Mouse (Mus musculus): ENCODE results near the gene Med17.
"Not testable (repeated sequence)": the region's sequence is repeated elsewhere in the genome, so short reads cannot be mapped to it uniquely, and the experiment has no call there.

Med17 gene

DNA sequence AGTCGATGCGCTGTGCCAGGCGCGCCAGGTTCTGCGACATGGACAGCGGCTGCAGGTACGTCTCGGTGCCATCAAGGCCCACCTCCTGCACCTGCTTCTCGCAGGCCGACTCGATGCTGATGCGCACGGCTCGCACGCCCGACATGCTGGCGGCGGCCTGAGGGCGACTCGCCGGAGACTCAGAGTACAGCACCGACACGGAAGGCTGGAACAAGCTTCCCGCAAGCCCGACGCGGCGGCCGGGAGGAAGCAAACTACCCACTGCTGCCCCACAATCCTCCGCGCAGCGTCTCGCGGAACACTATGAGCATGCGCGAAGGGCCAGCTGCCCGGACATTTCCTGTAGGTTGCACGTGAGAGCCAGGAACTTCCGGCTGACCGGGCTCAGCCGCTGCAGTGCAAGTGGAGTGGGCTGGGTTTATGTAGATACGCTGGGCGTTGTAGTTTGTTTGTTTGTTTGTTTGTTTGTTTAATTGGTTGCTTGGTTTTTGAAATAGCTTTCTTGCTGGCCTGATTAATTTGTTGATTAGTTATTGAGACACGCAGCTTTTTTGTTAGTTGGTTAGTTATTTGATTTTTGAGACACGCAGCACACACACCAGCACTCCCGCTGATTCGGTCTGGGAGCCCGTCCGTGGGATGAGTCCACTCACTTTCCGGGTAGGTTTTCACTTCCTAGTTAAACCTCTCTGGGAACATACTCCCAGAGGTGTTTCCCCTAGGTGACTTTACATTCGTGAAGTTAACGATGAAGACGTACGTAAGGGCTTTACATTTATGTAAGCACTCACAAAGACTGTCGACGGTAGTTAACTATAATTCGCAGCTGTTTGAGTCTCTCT is at the start of gene Med17:
Gene Med17, minus strand, starts transcription at position 283 of the 842 bp plus-strand sequence.
- DNase-seq (ENCODE audit: low spot score) = peak; percentile 98

DNA sequence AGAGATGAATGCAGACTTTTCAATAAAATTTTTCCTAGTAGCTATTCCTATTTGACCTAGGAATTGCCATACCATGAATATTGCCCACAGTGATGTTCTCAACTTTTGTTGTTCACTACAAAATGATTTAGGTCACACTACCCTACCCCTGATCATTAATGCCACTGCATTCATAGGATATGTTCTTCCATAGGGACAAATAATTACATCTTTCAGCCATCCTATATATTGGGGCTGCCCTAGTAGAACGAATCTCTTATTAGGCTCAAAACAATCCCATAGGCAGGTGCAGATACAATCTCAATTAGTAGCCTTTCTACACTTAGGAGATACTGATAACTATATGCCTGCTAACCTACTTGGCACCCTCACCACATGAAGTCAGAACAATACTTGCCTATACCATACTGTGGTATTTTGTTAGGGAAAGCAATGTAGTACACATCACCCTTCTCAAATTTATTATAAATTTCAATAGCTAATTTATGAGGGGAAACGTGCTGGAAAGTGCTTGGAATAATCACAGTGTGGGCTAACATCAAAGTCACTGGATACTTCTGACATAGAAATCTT is 38.5 kb upstream of the Med17 start:
- DNase-seq (ENCODE audit: low spot score) = no peak

DNA sequence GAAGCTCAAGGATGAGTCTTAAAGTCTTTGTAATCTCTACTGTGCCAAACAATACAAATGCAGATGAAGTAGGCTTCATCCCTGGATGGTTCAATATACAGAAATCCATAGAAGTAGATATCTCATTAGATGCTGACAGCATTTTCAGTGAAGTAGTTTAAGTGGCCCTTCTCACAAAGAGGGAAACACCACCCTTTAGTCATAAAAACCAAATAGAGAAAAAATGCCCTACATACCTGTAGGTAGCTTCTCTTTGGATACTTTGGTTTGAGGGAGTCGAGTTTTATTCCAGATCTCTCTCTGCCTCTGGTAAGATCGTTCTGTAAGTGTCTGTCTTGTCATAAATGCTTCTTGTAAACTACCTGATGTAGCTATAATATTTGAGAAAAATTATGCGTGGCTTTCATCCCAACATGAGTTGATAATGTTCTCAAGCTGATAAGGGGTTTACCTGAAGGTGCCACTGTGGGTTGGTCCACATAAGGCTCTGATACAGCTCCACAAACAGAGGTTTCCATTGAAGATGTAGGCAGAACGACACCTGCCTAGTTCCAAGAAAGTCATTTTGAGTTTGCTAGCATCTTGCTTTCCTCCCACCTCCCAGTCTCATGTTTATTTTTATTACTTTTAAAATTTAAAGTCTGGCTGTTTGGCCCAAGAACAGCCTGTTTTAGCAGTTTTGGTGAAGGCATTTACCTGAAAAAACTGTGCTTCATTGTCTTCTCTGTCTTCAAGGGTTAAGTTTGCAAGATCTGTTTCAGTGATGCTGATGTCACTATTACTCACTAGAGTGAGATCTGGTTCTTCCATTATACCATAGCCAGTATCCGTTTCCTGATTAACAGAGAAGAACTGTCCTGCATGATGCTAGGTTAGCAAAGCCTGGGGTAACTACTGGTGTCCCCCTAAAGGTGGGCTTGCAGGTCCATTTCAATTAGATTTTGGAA is 37.8 kb upstream of the Med17 start:
- DNase-seq (ENCODE audit: low spot score) = no peak

DNA sequence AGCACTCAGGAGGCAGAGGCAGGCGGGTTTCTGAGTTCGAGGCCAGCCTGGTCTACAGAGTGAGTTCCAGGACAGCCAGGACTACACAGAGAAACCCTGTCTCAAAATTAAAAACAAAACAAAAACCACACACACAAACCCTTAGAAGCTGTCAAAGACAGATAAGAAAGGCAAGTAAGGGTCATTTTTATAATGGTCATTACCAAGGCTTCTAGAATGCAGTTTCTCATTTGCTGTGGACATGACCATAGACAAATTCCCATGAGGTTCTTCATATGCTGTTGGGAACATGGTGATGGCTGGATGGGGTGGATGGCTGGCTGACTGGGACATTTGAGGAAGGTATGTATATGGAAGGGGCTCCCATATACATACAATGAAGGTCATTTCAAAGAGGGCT is 36.6 kb upstream of the Med17 start:
- DNase-seq (ENCODE audit: low spot score) = not testable (repeated sequence)

DNA sequence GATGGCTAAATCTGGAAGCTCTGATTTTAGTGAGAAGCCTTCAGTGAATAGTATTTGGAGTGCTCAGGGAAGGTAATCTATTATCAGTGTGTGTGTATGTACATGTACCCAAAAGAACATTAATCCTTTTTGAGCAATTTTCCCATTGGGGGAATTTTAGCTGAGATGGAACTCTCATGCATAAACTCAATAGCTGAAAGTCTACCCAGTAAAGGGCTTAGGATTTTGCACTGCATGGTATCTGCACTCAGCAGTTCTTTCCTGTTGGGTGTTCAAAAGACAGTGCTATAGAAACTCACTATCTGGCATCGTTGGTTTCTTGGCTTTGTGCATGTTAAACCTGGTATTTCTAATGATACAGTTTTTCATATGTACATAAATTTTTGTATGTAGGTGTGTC is 34.9 kb upstream of the Med17 start:
- no peak for DNase-seq (ENCODE audit: low spot score)

DNA sequence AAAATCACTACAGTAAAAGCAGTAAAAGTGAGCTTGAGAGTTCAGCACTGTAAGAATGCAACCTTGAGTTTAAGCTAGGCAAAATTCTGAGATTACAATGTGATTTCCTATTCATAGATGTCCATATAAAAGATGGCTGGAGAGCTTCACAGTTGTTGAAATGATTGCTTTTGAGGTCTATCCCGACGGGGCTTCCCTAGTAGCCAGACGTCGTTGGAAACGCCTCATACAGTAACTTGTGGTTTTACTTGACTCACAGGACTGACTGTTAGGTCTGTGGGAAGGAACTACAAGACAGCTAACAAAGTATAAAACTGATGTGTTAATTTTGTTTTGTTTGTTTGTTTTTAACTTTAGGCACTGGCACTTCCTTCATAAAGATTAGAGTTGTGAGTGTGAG is 33.9 kb upstream of the Med17 start:
- no peak for DNase-seq (ENCODE audit: low spot score)

DNA sequence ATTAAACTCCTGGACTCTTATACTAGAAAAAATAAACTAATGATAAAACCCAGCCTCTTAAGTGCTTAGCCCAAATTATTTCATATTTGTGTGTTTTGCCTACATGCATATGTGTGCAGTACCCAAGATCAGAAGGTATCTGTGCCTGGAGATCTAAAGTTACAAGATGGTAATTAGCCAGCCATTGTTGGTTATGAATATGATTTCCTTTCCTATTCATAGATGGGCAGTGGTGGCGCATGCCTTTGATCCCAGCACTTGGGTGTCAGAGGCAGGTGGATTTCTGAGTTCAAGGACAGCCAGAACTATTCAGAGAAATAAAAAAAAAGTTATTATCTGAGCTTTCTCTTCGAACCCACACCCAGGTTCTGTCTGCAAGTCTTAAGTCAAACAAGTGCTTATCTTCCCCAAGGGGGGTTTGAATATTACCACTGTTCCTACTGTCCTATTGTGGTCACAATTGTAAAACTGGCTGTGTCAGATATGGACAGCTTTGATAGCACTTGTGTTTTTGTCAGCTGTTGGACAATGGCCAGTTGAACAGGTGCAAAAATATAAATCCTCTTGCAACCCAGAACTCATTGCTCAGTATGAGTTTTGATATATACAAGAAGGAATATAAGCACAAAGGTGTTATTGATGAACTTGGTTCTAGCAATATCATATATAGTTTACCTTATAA is 32.5 kb upstream of the Med17 start:
- no peak for DNase-seq (ENCODE audit: low spot score)

DNA sequence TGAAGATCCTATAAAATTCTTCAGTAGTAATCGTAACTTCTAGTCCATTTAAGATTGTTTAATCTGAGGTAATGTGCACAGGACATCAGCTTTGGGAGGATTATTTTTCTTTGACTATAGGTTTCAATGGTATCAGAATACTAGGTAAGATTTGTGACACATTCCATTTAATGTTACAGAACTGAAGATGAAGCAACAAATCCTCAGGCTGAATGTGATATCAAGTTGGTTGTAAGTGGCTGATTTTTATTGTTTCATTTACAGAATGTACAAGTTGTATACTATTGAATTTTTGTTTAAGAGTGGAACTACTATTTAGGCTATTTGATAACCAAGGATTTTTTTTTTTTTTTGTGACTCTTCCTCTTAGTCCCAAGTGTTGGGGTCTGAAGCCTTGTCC is 30.4 kb upstream of the Med17 start:
- no peak for DNase-seq (ENCODE audit: low spot score)

DNA sequence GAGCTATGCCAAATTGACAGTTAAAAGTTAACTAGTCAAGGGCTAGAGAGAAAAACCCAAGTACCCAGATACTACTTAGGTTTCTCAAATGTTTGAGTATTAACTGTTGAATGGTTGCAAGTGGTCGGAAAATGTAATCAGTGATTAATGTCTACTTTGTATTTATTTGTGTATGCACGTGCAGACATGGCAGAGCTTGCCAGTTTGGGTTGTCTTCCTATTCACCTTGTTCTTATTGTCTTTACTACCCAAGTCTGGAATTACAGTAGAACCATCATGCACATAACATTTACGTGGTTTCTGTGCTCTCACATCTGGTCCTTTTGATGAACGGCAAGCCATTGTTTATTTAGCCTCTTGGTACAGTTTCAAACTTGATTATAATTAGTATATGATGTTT is 29.7 kb upstream of the Med17 start:
- DNase-seq (ENCODE audit: low spot score) = no peak

DNA sequence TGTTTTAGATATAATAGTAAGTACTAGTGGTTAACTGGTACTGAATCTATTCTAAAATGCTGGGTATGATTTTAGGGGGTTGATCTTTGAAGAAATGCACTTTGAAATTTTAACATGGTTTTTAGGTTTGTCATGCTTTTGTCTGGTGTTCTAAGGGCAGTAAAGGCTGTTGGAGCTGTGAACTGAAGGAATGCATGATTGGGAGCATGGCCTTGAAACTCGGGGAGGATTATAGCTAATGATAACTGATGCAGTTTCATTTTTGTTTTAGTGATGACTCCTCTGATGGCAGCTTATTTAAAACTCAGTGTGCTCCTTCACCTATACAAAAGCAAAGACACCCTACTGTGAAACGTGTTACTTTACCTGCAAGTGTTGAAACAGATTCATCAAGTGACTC is 28.5 kb upstream of the Med17 start:
- no peak for DNase-seq (ENCODE audit: low spot score)

DNA sequence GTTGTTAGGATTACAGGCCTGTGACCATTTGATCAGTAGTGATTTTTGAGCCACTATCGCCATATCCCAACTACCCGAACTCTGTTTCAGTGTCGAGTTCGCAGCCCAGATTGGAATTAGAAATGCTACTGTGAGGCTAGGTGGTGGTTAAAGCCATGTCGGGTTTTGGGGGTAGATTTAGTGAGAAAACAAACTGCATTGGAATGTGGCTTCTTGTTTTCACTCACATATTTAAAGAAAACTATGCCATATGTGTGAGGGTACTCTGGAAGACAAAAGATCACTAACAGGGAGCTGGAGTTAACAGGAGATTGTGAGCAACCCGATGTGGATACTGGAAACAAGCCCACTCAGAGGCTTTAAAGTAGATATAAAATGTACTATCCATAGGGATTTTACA is 27.5 kb upstream of the Med17 start:
- no peak for DNase-seq (ENCODE audit: low spot score)

DNA sequence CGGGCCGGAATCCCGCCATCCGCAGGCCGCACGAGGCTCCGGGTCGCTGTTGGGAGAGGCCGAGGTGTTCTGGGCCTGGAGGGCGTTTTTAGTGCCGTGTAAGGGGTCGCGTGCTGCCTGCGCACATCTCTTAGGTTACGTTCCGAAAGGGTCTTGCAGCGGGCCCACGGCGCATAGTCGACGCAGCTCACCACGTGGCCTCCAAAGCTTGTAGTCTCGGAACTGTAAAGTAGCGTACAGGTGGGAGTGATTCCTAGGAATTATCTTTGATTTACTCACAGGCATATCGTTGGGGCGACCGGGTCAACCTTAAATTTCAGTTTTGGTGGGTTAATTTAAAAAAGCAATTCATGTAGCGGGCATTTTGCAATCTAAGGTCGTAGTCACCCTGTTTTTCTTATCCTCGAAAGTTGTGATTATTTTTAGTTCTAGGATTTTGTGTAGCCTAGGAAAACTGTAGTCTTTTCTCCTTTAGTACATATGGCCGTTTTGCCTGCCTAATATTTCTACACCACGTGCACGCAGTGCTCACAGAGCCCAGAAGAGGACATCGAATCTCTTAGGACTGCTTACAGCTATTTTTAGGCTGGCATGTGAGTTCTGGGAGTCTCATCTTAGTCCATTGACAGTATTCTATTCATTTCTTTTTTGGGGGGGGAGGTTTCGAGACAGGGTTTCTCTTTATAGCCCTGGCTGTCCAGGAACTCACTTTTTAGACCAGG is 26.8 kb upstream of the Med17 start, which contains the start of gene 4931406C07Rik:
Gene 4931406C07Rik, minus strand, starts transcription at position 51 of the 722 bp plus-strand sequence.
- peak; percentile 28 for DNase-seq (ENCODE audit: low spot score)

DNA sequence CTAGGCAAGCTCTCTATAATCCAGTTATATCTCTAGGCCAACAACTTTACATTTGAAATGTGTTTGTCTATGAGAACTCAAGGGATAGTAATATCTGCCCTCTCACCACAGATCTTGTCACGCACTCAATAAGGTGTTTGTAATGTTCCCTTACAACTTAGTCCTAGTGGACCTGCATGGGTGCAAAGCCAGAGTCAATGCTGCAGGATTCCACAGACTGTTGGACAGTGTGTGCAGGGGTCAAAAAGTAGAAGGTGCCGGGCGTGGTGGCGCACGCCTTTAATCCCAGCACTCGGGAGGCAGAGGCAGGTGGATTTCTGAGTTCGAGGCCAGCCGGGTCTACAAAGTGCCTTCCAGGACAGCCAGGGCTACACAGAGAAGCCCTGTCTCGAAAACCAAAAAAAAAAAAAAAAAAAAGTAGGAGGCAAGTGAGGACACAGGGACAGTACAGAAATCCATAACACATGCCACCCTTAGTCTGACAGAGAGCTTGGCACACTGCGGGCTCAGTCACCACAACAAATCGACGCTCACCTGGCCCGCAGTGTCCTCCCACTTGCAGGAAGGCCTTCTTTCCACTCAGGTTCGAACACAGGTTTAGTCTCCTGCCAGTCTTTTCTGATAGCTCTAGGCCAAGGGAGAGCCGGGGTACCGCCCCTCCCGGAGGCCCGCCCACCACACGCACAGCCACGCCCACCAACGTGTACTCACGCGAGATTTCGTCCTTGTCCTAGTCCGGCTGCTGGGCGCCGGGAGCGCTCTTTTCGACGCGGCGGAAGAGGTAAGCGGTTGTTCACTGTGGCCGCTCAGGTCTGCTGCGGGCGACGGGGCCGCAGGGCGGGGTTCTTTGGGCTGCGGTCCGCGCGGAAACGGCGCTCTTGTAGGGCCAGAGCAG is 26.0 kb upstream of the Med17 start, which contains the start of gene Taf1d:
Gene Taf1d, plus strand, starts transcription at position 712 of the 895 bp plus-strand sequence.
- DNase-seq (ENCODE audit: low spot score) = peak; percentile 97

DNA sequence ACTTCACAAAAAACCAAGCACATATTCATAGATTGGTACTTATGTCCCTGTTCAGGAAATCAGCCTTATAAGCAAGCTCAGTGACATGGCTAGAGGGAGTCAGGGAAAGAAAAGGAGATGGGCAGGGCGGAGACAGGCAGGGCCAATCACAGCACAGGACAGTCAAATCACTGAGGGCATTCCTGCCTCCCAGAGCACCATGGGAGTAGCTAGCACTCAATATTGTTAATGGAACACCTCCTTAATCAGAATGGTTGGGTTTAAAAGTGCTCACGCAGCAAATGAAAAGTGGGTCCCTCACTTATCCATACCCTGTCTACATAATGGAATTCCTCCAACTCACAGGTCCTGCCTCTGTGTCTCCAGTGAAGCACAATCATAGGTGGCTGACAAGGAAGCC is 23.1 kb upstream of the Med17 start:
- no peak for DNase-seq (ENCODE audit: low spot score)

DNA sequence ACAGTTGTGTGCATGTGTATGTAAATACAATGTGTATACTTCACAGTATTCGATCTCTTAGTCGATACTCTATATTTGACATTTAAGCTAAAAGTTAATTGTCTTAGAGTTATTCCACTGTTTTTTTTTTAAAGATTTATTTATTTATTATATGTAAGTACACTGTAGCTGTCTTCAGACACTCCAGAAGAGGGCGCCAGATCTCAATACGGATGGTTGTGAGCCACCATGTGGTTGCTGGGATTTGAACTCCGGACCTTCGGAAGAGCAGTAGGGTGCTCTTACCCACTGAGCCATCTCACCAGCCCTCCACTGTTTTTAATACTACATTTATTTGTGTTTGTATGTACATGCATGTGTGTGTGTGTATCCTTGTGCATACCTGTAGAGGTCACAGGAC is 22.3 kb upstream of the Med17 start:
- not testable (repeated sequence) for DNase-seq (ENCODE audit: low spot score)

DNA sequence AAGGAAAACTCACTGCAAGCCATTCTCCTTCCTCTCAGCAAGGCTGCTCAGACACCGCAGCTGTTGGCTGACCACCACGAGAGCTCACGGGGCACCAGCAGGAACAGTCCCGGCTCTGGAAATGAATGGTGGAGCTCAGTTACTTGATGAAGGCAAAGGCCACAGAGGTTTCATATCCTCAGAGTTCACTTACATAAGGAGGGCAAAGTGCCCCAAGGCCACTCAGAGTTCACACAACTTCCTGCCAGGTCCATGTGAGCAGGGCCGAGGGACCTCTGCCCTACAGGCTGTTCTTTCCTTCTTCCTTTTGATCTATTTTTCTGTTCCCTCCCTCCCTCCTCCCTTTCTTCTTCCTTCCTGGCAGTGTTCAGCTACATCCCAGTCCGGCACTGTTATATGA is 21.7 kb upstream of the Med17 start:
- no peak for DNase-seq (ENCODE audit: low spot score)

DNA sequence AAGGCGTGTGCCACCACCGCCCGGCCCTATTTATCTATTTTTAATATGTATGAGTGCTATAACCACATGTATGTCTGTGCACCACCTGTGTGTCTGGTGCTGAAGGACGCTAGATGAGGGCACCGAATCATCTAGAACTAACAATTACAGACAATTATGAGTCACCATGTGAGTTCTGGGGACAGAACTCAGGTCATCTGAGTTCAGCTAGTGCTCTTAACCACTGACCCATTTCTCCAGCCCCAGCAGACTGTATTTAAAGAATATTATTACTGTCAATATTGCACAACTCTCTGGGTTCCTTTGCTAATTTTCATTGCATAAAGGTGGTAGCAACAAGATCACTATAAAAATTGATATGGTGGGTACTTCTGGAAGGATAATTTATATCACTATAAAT is 20.3 kb upstream of the Med17 start:
- DNase-seq (ENCODE audit: low spot score) = no peak

DNA sequence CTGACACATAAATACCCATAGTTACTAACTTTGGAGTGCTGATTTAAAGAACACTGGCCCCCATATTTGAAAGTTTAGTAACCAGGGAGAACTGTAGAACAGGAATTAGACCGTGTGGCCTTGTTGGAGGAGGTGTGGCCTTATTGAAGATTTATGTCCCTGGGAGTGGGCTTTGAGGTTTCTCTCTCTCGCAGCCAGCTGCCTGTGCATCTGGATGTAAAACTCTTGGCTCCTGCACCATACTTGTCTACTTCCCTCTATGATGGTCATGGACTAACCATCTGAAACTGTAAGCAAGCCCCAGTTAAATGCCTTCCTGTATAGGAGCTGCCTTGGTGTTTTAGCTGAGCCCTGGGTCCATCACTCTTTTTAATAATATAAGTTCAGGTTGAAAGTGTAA is 18.7 kb upstream of the Med17 start:
- DNase-seq (ENCODE audit: low spot score) = no peak

DNA sequence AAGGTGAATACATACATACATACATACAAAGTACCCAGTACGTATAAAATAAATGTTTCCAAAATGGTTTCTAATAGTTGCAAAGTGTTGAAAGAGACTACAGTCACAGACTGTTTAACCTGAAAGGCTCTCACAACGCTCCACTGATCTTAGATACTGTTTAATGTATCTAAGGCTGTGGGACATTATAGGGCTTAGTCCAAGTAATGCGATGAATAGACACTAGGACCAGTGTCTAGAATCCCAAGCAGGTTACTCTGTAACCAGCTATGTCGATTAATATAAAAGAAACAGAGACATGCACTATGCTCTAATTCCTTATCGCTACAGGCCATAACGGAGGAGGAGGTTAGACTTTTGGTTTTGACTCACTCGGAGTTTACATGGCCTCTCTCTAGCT is 17.4 kb upstream of the Med17 start:
- DNase-seq (ENCODE audit: low spot score) = no peak

DNA sequence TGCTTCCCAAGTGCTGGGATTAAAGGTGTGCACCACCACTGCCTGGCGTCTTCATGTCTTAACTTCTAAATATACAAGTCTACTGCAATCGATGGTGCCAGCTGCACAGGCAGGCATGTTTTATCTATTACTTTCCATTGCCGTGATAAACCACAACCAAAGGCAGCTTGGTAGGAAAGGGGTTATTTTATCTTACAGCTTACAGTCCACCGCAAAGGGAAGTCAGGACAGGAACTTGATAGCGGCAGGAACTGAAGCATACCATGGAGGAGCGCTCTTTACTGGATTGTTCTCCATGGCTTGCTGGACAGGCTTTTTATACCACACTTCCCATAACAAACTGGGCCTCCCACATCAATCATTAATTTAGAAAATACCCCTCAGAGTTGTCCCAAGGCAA is 9.5 kb upstream of the Med17 start:
- no peak for DNase-seq (ENCODE audit: low spot score)
